Mouse (Mus musculus): ENCODE data around the gene Klrb1c. TPM values are rescaled to one million over a fixed set of nuclear protein-coding genes. Genes with fewer than 3 reads are reported as not detected.
"Not testable (repeated sequence)": the region's sequence is repeated elsewhere in the genome, so short reads cannot be mapped to it uniquely, and the experiment has no call there.

Gene Klrb1c
- polyA plus RNA-seq, 1 experiment from 2014 or later: not detected

- Histone ChIP-seq H3K9me3 (ENCODE audit: control insufficient read depth, low read length) (no peaks in the 10 kb centered on the region), H3K4me3 (ENCODE audit: control insufficient read depth in 1 of 2, insufficient read depth in 1 of 2, low read depth in 1 of 2, low read length in 2 of 2) (peak overlapping the region; percentile 54 to 59), H3K9ac (ENCODE audit: low read length) (peak overlapping the region; percentile 71), H3K27ac (replicated peaks in 1 of 2; ENCODE audit: control insufficient read depth in 1 of 2, insufficient read depth in 1 of 2, low read depth in 2 of 2, low read length in 2 of 2) (peak overlapping the region; percentile 50 to 52; a peak in 3 of 4 replicates), H3K4me2 (ENCODE audit: low read length) (peak overlapping the region; percentile 80), H3K36me3 (ENCODE audit: control insufficient read depth, insufficient read depth, low read length) (no peaks in the 10 kb centered on the region), H3K27me3 (ENCODE audit: control insufficient read depth, insufficient read depth, low read length) (no peaks in the 10 kb centered on the region), H3K4me1 (ENCODE audit: control insufficient read depth in 2 of 2, insufficient read depth in 2 of 2, low read length in 2 of 2) (peaks cover 2 to 3% of the 10 kb centered on the region in 2 experiments; a peak in 2 of 4 replicates)
- 6% methylated on average over 10 of the region's 10 CpGs for WGBS
- ATAC-seq (ENCODE audit: insufficient number of reproducible peaks, insufficient read depth, low FRiP score, low read depth): peak; percentile 23
These were observed 13.5 kb upstream of the Klrb1c start for GRCm38 (mm10) chr6:128802557-128802956.

- not testable (repeated sequence) for H3K4me1 ChIP-seq (ENCODE audit: control insufficient read depth in 2 of 2, insufficient read depth in 2 of 2, low read length in 2 of 2); H3K27me3 ChIP-seq (ENCODE audit: control insufficient read depth, insufficient read depth, low read length); H3K27ac ChIP-seq (replicated peaks in 1 of 2; ENCODE audit: control insufficient read depth in 1 of 2, insufficient read depth in 1 of 2, low read depth in 2 of 2, low read length in 2 of 2); H3K9ac ChIP-seq (ENCODE audit: low read length); H3K9me3 ChIP-seq (ENCODE audit: control insufficient read depth, low read length); ATAC-seq (ENCODE audit: insufficient number of reproducible peaks, insufficient read depth, low FRiP score, low read depth); H3K4me2 ChIP-seq (ENCODE audit: low read length); H3K4me3 ChIP-seq (ENCODE audit: control insufficient read depth in 1 of 2, insufficient read depth in 1 of 2, low read depth in 1 of 2, low read length in 2 of 2); H3K36me3 ChIP-seq (ENCODE audit: control insufficient read depth, insufficient read depth, low read length)
- WGBS: 86% methylated on average over 5 of the region's 5 CpGs
These were observed 11.7 kb upstream of the Klrb1c start for GRCm38 (mm10) chr6:128800696-128801095.

- 22% methylated on average over 7 of the region's 7 CpGs for WGBS
- Histone ChIP-seq H3K4me1 (ENCODE audit: control insufficient read depth in 2 of 2, insufficient read depth in 2 of 2, low read length in 2 of 2) (peaks cover 2 to 3% of the 10 kb centered on the region in 2 experiments; a peak in 2 of 4 replicates), H3K27me3 (ENCODE audit: control insufficient read depth, insufficient read depth, low read length) (no peaks in the 10 kb centered on the region), H3K9ac (ENCODE audit: low read length) (peak overlapping the region; percentile 78), H3K4me2 (ENCODE audit: low read length) (peak overlapping the region; percentile 64), H3K36me3 (ENCODE audit: control insufficient read depth, insufficient read depth, low read length) (no peaks in the 10 kb centered on the region), H3K27ac (replicated peaks in 1 of 2; ENCODE audit: control insufficient read depth in 1 of 2, insufficient read depth in 1 of 2, low read depth in 2 of 2, low read length in 2 of 2) (no peak overlapping the region), H3K9me3 (ENCODE audit: control insufficient read depth, low read length) (no peaks in the 10 kb centered on the region), H3K4me3 (ENCODE audit: control insufficient read depth in 1 of 2, insufficient read depth in 1 of 2, low read depth in 1 of 2, low read length in 2 of 2) (peak overlapping the region; percentile 63 to 95)
- ATAC-seq (ENCODE audit: insufficient number of reproducible peaks, insufficient read depth, low FRiP score, low read depth): no peak
These were observed 10.9 kb upstream of the Klrb1c start for GRCm38 (mm10) chr6:128799896-128800270.

GRCm38 (mm10) chr6:128799144-128799895 is 10.3 kb upstream of the Klrb1c start:
- not testable (repeated sequence) for H3K4me1 ChIP-seq (ENCODE audit: control insufficient read depth in 2 of 2, insufficient read depth in 2 of 2, low read length in 2 of 2); H3K9me3 ChIP-seq (ENCODE audit: control insufficient read depth, low read length); H3K27me3 ChIP-seq (ENCODE audit: control insufficient read depth, insufficient read depth, low read length); H3K36me3 ChIP-seq (ENCODE audit: control insufficient read depth, insufficient read depth, low read length)
- Histone ChIP-seq H3K4me3 (ENCODE audit: control insufficient read depth in 1 of 2, insufficient read depth in 1 of 2, low read depth in 1 of 2, low read length in 2 of 2) (peak overlapping the region; percentile 63 to 95), H3K4me2 (ENCODE audit: low read length) (peak overlapping the region; percentile 64), H3K27ac (replicated peaks in 1 of 2; ENCODE audit: control insufficient read depth in 1 of 2, insufficient read depth in 1 of 2, low read depth in 2 of 2, low read length in 2 of 2) (peak overlapping the region; percentile 86 to 93), H3K9ac (ENCODE audit: low read length) (peak overlapping the region; percentile 78)
- ATAC-seq (ENCODE audit: insufficient number of reproducible peaks, insufficient read depth, low FRiP score, low read depth): peak; percentile 66
- WGBS: under 1% methylated on average over 49 of the region's 49 CpGs

GRCm38 (mm10) chr6:128798772-128799143 is 9.7 kb upstream of the Klrb1c start:
- peak; percentile 36; the same call in 1 of the 2 replicates for ATAC-seq (ENCODE audit: insufficient number of reproducible peaks, insufficient read depth, low FRiP score, low read depth)
- H3K4me1 ChIP-seq (ENCODE audit: control insufficient read depth in 2 of 2, insufficient read depth in 2 of 2, low read length in 2 of 2); H3K9me3 ChIP-seq (ENCODE audit: control insufficient read depth, low read length); H3K36me3 ChIP-seq (ENCODE audit: control insufficient read depth, insufficient read depth, low read length); H3K27me3 ChIP-seq (ENCODE audit: control insufficient read depth, insufficient read depth, low read length): not testable (repeated sequence)
- 1% methylated on average over 20 of the region's 20 CpGs for WGBS
- Histone ChIP-seq H3K27ac (replicated peaks in 1 of 2; ENCODE audit: control insufficient read depth in 1 of 2, insufficient read depth in 1 of 2, low read depth in 2 of 2, low read length in 2 of 2) (peak overlapping the region; percentile 86 to 93), H3K4me3 (ENCODE audit: control insufficient read depth in 1 of 2, insufficient read depth in 1 of 2, low read depth in 1 of 2, low read length in 2 of 2) (peak overlapping the region; percentile 63 to 95), H3K9ac (ENCODE audit: low read length) (peak overlapping the region; percentile 78), H3K4me2 (ENCODE audit: low read length) (peak overlapping the region; percentile 58)

- peak overlapping the region; percentile 51 for H3K9ac ChIP-seq (ENCODE audit: low read length)
- no peaks in the 10 kb centered on the region for H3K27me3 ChIP-seq (ENCODE audit: control insufficient read depth, insufficient read depth, low read length)
- peak overlapping the region; percentile 45 to 63 for H3K4me3 ChIP-seq (ENCODE audit: control insufficient read depth in 1 of 2, insufficient read depth in 1 of 2, low read depth in 1 of 2, low read length in 2 of 2)
- WGBS: 16% methylated on average over 15 of the region's 15 CpGs
- peaks cover 2 to 3% of the 10 kb centered on the region in 2 experiments; a peak in 2 of 4 replicates for H3K4me1 ChIP-seq (ENCODE audit: control insufficient read depth in 2 of 2, insufficient read depth in 2 of 2, low read length in 2 of 2)
- peak overlapping the region; percentile 58 for H3K4me2 ChIP-seq (ENCODE audit: low read length)
- no peaks in the 10 kb centered on the region for H3K36me3 ChIP-seq (ENCODE audit: control insufficient read depth, insufficient read depth, low read length)
- H3K9me3 ChIP-seq (ENCODE audit: control insufficient read depth, low read length): no peaks in the 10 kb centered on the region
- no peak overlapping the region; a peak in 1 of 4 replicates for H3K27ac ChIP-seq (replicated peaks in 1 of 2; ENCODE audit: control insufficient read depth in 1 of 2, insufficient read depth in 1 of 2, low read depth in 2 of 2, low read length in 2 of 2)
- ATAC-seq (ENCODE audit: insufficient number of reproducible peaks, insufficient read depth, low FRiP score, low read depth): no peak
These were observed 9.1 kb upstream of the Klrb1c start for GRCm38 (mm10) chr6:128797936-128798771.

- Histone ChIP-seq H3K36me3 (ENCODE audit: control insufficient read depth, insufficient read depth, low read length) (no peaks in the 10 kb centered on the region), H3K4me2 (ENCODE audit: low read length) (peak overlapping the region; percentile 58), H3K4me3 (ENCODE audit: control insufficient read depth in 1 of 2, insufficient read depth in 1 of 2, low read depth in 1 of 2, low read length in 2 of 2) (no peak overlapping the region; a peak in 1 of 4 replicates), H3K9ac (ENCODE audit: low read length) (no peak overlapping the region), H3K4me1 (ENCODE audit: control insufficient read depth in 2 of 2, insufficient read depth in 2 of 2, low read length in 2 of 2) (peaks cover 2 to 3% of the 10 kb centered on the region in 2 experiments; a peak in 2 of 4 replicates), H3K9me3 (ENCODE audit: control insufficient read depth, low read length) (no peaks in the 10 kb centered on the region), H3K27me3 (ENCODE audit: control insufficient read depth, insufficient read depth, low read length) (no peaks in the 10 kb centered on the region), H3K27ac (replicated peaks in 1 of 2; ENCODE audit: control insufficient read depth in 1 of 2, insufficient read depth in 1 of 2, low read depth in 2 of 2, low read length in 2 of 2) (no peak overlapping the region)
- ATAC-seq (ENCODE audit: insufficient number of reproducible peaks, insufficient read depth, low FRiP score, low read depth): no peak
- 74% methylated on average over 12 of the region's 12 CpGs for WGBS
These were observed 8.3 kb upstream of the Klrb1c start for GRCm38 (mm10) chr6:128797185-128797905.
